Mouse (Mus musculus) mature B cell (primary cell): ENCODE results near the gene Syne1.

Experiments used
- in situ Hi-C: fragments of 300-500 bp; cut with MboI; formaldehyde crosslinking; loops from 2 replicates; pipeline ENCODE4 v1.14.3; 2019

Syne1 gene

GRCm38 (mm10) chr10:5437766-5438165, 113.5 kb downstream of the Syne1 start:
- in situ Hi-C loops = no loop called here

DNA sequence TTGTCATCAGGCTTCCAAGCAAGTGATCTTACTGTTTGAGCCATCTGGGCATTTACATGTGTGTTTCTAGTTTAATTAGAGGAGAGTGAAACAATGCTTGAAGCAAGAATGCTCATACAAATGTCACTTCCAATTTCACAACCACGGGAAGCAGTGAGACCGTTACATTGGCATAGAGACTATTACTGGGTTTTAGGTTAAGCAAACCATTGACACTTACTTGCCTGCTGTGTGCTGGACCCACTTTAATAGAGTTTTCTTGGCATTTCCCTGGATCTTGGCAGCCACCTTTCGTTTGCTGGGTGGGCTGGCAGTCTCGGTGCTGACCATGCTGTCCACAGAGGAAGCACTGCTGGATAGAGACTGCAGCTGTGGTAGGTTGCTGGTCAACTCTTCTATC, 127.3 kb downstream of the Syne1 start:
- in situ Hi-C loops = no loop called here

DNA sequence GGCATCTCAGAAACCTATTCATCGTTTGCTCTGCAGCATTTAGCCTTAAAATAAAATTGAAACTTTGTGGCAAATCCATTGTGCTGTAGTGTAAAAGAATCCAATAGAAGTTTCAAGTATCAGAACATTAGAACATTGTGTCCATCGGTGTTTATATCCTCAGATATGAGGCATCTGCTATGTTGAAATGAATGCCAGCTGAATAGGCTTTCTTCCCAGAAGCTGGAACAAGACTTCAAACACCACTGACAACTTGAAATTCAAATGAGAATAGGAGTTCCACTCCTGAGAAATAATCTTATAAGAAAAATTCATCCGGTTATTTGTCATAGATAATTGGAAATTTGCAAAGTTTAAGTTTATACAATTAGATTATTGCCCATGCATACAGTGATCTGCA, 135.6 kb downstream of the Syne1 start:
- in situ Hi-C loops = no loop called here

DNA sequence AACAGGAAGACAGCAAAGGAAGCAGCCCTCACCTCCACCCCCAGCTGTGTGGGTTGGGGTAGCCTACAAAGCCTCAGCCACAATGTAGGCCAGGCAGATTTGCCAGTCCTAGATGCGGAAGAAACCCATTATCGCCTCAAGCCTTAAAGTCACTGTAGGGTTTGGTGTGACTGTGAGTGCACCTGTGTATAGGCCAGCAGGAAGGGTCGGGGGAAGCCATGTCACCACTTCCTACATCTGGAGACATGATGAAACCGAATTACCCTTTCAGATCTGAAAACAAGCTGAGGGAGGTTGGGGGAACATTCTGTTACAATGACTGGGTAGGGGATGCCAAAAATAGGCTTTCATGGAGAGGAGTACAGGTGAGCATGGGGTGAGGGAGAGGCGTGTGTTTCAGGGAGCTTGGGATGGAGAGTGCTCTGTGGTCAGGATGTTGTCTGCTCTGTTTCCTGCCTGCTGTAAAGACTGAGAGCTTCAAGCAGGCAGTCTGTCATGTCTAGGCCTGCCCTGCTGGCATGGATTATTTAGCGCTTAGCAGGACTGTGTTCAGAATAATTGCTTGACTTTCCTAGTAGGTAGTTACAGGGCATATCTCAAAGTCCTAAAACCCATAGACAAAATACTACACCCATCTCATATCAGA, 167.0 kb downstream of the Syne1 start:
- in situ Hi-C loops = no loop called here

GRCm38 (mm10) chr10:5381536-5381935, 169.7 kb downstream of the Syne1 start:
- in situ Hi-C loops = no loop called here

DNA sequence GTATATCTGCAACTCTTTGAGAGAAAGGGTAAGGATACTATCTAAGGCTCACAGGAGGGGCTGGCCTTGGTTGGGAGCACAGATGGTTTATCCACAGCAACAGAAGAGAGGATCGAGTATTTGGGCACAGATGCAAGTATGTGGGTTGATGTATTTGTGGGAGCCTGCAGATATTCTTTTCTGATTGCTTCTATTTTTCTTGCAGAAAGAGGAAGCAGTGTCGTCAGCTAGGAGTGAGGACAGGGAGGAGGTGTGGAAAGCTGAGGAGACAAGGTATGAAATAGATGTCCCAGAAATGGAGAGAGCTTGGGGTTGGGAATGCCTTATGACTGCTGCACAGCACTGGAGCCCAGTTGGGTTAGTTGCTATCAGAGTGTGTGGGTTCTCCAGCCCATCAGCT, 172.3 kb downstream of the Syne1 start:
- in situ Hi-C loops = no loop called here

DNA sequence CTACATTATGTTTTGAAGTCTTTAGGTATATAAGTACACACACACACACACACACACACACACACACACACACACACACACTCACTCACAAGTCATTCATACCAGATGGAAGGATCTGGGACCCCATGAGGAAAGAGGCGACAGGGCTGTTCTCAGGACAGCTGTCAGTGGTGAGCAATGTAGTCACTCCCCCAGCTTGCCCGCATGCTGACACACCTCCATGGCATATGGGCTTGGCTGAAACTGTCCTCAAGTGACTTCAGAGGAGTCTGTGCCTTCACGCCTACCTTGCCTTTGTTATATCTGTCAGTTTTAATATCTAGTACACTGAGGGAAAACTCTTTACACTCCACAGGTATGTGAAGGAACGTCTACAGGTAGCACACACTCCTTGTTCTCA, 181.7 kb downstream of the Syne1 start:
- in situ Hi-C loops = no loop called here

DNA sequence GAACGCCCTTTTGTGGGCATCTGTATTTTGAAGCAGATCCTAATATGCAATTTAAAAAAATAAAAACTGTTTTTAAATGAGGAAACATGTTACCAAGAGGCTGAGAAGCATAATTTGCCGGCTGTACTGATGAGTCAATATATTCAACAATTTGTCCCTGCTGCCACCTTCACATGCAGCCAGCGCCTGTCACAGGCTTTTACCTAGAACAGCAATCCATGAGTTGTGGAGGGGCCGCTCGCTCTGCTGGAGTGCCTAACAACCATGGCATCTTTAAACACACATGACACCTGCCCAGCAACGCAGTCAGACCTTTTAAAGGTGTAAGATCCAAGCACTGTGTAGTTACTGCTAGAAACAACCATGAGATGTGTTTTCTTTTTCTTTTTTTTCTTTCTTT, 183.0 kb downstream of the Syne1 start:
- in situ Hi-C loops = no loop called here

GRCm38 (mm10) chr10:5367465-5368011, 183.7 kb downstream of the Syne1 start:
- in situ Hi-C loops = no loop called here

DNA sequence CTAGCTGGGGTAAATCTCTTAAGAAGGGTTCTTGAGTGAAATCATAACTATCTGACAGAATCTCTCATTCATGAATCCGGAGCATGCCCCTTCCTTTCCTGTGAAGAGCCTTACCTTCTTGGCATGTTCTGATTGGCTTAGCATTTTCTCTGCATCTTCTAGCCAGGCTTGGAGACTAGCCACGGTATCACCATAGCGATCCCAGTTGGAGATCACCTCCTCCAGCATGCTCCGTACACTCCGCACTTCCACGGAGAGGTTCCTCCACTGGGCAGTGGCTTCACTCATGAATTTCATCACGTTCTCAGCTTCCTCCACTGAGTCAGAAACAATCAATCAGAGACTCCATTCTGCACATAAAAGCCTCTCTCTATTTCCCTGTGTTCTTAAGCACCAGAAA, 190.7 kb downstream of the Syne1 start:
- in situ Hi-C loops = no loop called here

GRCm38 (mm10) chr10:5356614-5357013, 194.7 kb downstream of the Syne1 start:
- in situ Hi-C loops = no loop called here

- in situ Hi-C loops = no loop called here
Observed at GRCm38 (mm10) chr10:5353390-5353789, 197.9 kb downstream of the Syne1 start.

- in situ Hi-C loops = no loop called here
Observed at GRCm38 (mm10) chr10:5346911-5347310, 204.4 kb downstream of the Syne1 start.

GRCm38 (mm10) chr10:5343211-5343610, 208.1 kb downstream of the Syne1 start:
- in situ Hi-C loops = no loop called here

- in situ Hi-C loops = no loop called here
Observed at GRCm38 (mm10) chr10:5336394-5336793, 214.9 kb downstream of the Syne1 start.

GRCm38 (mm10) chr10:5332801-5333200, 218.5 kb downstream of the Syne1 start:
- in situ Hi-C loops = no loop called here

DNA sequence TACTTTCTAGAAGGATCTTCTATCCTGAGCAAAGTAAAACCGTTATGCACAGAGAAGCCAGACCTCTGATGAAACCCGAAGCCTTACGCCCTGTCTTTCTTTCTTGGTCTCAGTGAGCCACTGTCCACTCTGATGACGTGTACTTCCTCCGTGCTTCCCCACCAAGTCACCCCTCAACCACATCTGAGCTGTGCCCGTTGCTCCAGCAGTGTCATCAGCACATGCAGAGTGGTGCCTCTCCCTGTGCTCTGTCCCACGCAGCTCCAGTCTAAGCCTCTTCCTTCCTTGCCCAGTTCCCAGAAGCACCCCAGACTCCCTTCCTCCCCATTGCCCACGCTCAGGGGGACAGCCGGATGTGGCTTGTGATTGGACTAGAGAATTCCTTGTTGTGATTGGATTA, 224.6 kb downstream of the Syne1 start:
- in situ Hi-C loops = no loop called here

DNA sequence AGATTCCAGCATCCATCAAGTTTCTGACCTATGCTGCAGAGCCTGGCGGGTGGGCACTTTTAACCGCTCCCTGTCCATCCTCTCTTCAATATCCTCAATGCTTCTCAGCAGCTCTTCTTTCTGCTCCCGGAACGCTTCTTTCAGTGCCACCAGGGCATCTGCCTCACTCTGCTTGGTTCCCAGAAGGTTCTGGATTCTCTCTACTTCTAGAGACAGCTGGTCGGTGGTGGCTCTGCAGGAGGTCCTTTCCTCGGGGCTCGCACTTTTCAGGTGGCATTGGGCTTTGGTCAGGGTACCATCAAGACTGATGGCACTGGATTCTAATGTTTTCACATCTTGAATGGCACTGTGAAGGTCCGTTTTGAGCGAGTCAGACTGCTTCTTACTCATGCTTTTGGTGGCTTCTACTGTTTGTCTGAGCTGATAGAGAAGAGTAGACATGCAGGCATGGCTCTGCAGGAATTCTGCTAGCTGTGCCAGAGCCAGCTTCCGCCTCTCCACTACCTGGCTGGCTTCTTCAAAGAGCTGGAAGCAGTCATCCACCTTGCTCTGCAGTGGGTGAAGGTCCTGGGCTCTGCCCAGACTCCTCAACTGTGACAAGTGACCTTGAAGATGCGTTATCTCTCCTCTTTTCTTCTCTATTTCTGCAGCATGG, 227.4 kb downstream of the Syne1 start:
- in situ Hi-C loops = no loop called here

DNA sequence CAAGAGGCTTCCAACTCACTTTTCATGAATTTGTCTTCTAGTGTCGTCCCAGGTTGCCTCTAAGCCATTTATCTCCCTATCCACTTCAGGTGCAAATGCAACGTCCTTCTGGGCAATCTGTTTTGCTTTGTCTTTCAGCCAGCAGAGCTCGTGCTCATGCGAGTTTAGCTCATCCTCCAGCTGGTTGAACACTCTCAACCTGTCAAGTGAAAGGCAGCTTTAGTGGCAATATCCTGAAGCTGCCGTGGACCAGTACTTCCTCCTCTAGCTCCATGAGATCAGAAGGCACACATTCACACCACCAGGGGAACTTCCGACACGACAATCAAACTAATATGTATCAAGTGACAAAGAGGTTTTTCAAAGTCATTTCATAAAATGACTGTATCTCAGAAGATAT, 228.7 kb downstream of the Syne1 start:
- in situ Hi-C loops = no loop called here

DNA sequence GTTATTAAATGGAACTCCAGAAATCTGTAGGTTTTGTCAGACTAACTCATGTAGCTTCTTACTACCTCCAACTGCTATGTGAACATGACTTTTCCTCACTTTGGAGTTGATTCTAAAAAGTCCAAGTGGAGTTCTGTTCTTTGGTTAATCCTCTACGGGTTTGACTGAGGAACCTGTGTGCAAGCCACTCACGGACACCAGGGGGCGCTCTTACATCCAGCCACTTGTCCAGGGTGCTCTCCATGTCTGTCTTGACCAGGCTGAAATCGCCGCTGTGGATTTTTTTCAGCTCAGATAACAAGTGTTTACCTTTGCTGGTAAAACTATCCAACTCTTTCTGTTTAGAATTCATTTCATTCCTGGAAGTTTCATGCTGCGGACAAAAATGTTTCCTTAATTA, 233.7 kb downstream of the Syne1 start:
- in situ Hi-C loops = no loop called here

GRCm38 (mm10) chr10:5312437-5312836, 238.8 kb downstream of the Syne1 start:
- in situ Hi-C loops = no loop called here

GRCm38 (mm10) chr10:5309961-5310713, 241.1 kb downstream of the Syne1 start:
- in situ Hi-C loops = no loop called here

DNA sequence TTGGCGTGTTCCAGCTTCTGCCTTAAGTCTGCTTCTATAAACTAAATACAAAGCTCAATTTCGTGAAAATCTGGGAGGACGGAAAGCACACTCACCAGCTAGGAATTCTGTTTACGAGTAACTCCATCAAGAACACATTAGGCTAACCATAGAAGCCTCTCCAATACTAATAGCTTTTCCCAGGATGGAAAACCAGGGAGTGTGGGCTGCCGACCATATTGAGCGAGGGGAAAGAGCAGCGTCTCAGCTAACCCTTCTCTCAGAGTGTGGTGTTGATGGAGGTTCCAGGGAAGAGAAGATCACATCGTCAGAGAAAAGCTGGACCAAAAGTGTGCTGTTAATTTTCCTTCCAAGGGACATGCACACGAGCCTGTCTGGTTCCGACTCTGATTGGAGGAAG, 241.9 kb downstream of the Syne1 start:
- in situ Hi-C loops = no loop called here
